Mouse (Mus musculus) ES-E14 (cell line): ENCODE measurements around the gene Tmem132b. TPM values are rescaled to one million over a fixed set of nuclear protein-coding genes. Genes with fewer than 3 reads are reported as not detected.

Experiments
- DNase-seq: peaks from one replicate; pipeline ENCODE4 v3.0.0-alpha.2; 2013; ENCODE audit warnings: low read depth, low spot score
- H3K27ac ChIP-seq: 2 replicates; pipeline ENCODE4 v1.5.1; 2012; ENCODE audit warnings: low read depth, mild to moderate bottlenecking, low read length, moderate library complexity, mixed read lengths; ENCODE audit not compliant: poor library complexity, insufficient read depth, severe bottlenecking
- H3K36me3 ChIP-seq: 2 replicates; pipeline ENCODE4 v1.6.1; 2012; ENCODE audit warnings: mild to moderate bottlenecking, low read length, moderate library complexity, mixed read lengths; ENCODE audit not compliant: control insufficient read depth, poor library complexity, insufficient read depth, severe bottlenecking
- H3K4me1 ChIP-seq, 2 experiments: fragments of 150-350 bp in 1 of 2; sonication (generic) in 1 of 2; 2 replicates each; pipeline ENCODE4 v1.6.1; 2012; ENCODE audit warnings: low read length in 2 of 2, mild to moderate bottlenecking in 1 of 2, mixed read lengths in 1 of 2; ENCODE audit not compliant: control insufficient read depth in 2 of 2, insufficient read depth in 2 of 2, poor library complexity in 1 of 2
- H3K4me3 ChIP-seq, 2 experiments: fragments of 150-350 bp in 1 of 2; sonication (generic) in 1 of 2; 2 replicates each; pipeline ENCODE4 v1.5.1; 2012; ENCODE audit warnings: low read length in 2 of 2, low read depth in 1 of 2, mild to moderate bottlenecking in 1 of 2, mixed read lengths in 1 of 2; ENCODE audit not compliant: insufficient read depth in 1 of 2, poor library complexity in 1 of 2, severe bottlenecking in 1 of 2
- H3K9ac ChIP-seq: 2 replicates; pipeline ENCODE4 v1.6.1; 2012; ENCODE audit warnings: low read depth, mild to moderate bottlenecking, low read length, mixed read lengths; ENCODE audit not compliant: poor library complexity, insufficient read depth, severe bottlenecking
- H3K9me3 ChIP-seq: fragments of 150-350 bp; sonication (generic); 2 replicates; pipeline ENCODE4 v1.6.1; 2012; ENCODE audit warnings: low read depth, mild to moderate bottlenecking, low read length; ENCODE audit not compliant: control insufficient read depth, insufficient read depth
- CHD2 ChIP-seq: IDR thresholded peaks from 2 replicates; pipeline ENCODE4 v1.6.1; 2014; ENCODE audit warnings: mild to moderate bottlenecking, low read depth, low read length, inconsistent platforms
- HCFC1 ChIP-seq: IDR thresholded peaks from 2 replicates; pipeline ENCODE4 v1.6.1; 2012; ENCODE audit warnings: low read length, inconsistent platforms, borderline replicate concordance; ENCODE audit not compliant: insufficient read depth
- MAFK ChIP-seq: IDR thresholded peaks from 2 replicates; pipeline ENCODE4 v1.6.1; 2014; ENCODE audit warnings: mild to moderate bottlenecking, low read depth, low read length, inconsistent platforms; ENCODE audit not compliant: insufficient read depth
- ZC3H11A ChIP-seq: IDR thresholded peaks from 2 replicates; pipeline ENCODE4 v1.6.1; 2012; ENCODE audit warnings: low read depth, mild to moderate bottlenecking, inconsistent platforms, low read length, borderline replicate concordance
- ZNF384 ChIP-seq: IDR thresholded peaks from 2 replicates; pipeline ENCODE4 v1.6.1; 2012; ENCODE audit warnings: low read depth, low read length, inconsistent platforms
- in situ Hi-C, 2 experiments: fragments of 600-800 bp; cut with MboI; formaldehyde crosslinking; loops; one replicate each; pipeline ENCODE4 v1.15.1; 2025; ENCODE audit warnings: low sequenced_read_pairs in 2 of 2, inconsistent platforms in 1 of 2; ENCODE audit not compliant: unreplicated experiment in 2 of 2
- total RNA-seq: library from RNA; depleted of rRNA; stranded (reverse); fragments of 300-350 nt; gene quantifications from 2 replicates; pipeline ENCODE4 v1.2.3, GENCODE M21; 2012

The Tmem132b gene
- total RNA-seq, 1 experiment = 0.13 TPM

DNA sequence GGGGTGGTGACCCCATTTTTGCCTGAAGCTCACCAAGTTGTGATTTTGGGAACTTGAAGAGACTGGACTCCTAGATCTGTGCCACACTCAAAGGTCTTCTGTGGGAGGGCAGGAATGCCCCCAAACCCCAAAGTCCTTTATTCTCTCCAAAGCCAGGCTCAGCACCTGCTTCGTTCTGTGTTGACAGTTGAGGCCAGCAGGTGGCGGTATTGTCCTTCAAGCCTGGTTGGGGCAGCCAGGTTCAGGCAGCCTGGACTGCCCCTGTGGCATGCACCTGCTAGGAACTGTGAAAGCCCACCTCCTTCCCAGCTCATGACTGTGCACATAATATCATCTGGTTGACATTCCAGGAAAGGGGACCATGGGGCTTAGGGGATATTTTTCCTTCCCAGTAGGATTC, 82.8 kb downstream of the Tmem132b start:
- no peak overlapping the region for H3K9ac ChIP-seq
- no peak overlapping the region for H3K4me3 ChIP-seq
- H3K4me1 ChIP-seq = no peaks in the 10 kb centered on the region
- no peak for TF ChIP-seq CHD2
- no peak for TF ChIP-seq HCFC1
- TF ChIP-seq MAFK = no peak
- peak; percentile 77 for TF ChIP-seq ZC3H11A
- in situ Hi-C loops = no loop called here
- peak; percentile 55 for DNase-seq
- no peak overlapping the region for H3K27ac ChIP-seq
- no peaks in the 10 kb centered on the region for H3K9me3 ChIP-seq
- H3K36me3 ChIP-seq = no peaks in the 10 kb centered on the region

DNA sequence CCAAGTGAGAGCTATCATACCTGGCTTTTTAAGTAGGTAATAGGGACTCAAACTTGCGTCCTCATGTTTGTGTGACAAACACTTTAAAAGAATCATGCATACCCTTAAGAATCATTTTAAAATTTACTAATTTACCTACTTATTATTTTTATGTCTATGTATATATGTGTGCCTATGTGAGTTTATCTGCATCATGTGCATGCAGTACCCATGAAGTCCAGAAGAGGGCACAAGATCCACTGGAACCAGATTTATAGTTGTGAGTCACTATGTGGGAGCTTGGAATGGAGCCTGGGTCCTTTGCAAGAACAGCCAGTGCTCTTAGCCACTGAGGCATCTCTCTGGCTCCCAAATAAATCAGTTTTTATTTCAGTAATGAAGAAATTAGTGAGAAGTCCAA, 85.5 kb downstream of the Tmem132b start:
- Histone ChIP-seq H3K27ac (no peak overlapping the region), H3K36me3 (no peaks in the 10 kb centered on the region), H3K4me3 (no peak overlapping the region), H3K4me1 (no peaks in the 10 kb centered on the region), H3K9me3 (no peaks in the 10 kb centered on the region), H3K9ac (no peak overlapping the region)
- DNase-seq = no peak
- TF ChIP-seq ZNF384 (no peak), HCFC1 (no peak), CHD2 (no peak), MAFK (no peak), ZC3H11A (no peak)
- in situ Hi-C loops = no loop called here

DNA sequence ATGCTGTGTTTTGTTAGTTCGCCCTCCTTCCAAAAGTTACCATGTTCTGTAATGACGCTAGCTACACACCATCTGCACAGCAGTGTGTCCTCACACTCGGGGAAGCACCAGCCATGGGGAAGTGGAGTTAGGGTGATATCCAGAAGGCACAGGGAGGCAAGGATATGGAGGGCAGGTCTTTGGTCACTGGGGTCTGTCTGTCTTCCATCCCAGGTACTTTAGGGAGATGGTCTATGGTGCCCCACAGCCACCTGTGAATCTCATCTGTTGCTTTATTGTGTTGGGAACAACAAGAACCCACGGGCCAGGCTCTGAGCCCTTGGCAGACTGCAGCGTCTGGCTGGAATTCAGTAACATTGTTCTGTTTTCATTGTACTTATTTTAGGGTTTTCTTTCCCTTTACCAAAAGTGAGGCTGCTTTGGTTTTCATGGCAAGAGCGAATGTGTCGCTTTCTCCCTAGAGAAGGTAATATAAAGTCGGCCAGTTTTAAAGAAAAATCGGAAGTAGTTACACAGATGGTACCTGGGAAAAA, 96.3 kb downstream of the Tmem132b start:
- no peak for DNase-seq
- H3K27ac ChIP-seq = no peak overlapping the region
- no peaks in the 10 kb centered on the region for H3K36me3 ChIP-seq
- H3K9ac ChIP-seq = no peak overlapping the region
- in situ Hi-C loops = no loop called here
- H3K9me3 ChIP-seq = no peaks in the 10 kb centered on the region
- no peak overlapping the region for H3K4me3 ChIP-seq
- no peaks in the 10 kb centered on the region for H3K4me1 ChIP-seq
- TF ChIP-seq ZNF384 (no peak), MAFK (no peak), CHD2 (no peak), ZC3H11A (no peak), HCFC1 (no peak)

GRCm38 (mm10) chr5:125634666-125635065, 103.1 kb downstream of the Tmem132b start:
- no peak for TF ChIP-seq ZNF384
- 0 out of 2 replicates have a peak, but pooled peaks have one; percentile 32 for TF ChIP-seq ZC3H11A
- Histone ChIP-seq H3K4me1 (peaks cover 0 to 2% of the 10 kb centered on the region in 2 experiments; a peak in 1 of 4 replicates), H3K9me3 (no peaks in the 10 kb centered on the region), H3K36me3 (no peaks in the 10 kb centered on the region), H3K27ac (no peak overlapping the region), H3K9ac (no peak overlapping the region), H3K4me3 (no peak overlapping the region)
- in situ Hi-C loops = no loop called here
- no peak for DNase-seq

- Histone ChIP-seq H3K36me3 (no peaks in the 10 kb centered on the region), H3K4me1 (peaks cover 0 to 5% of the 10 kb centered on the region in 2 experiments; a peak in 1 of 4 replicates), H3K9ac (no peak overlapping the region), H3K27ac (no peak overlapping the region), H3K4me3 (no peak overlapping the region), H3K9me3 (no peaks in the 10 kb centered on the region)
- in situ Hi-C loops = no loop called here
- no peak for DNase-seq
- TF ChIP-seq HCFC1 (no peak), MAFK (no peak), ZNF384 (no peak), ZC3H11A (no peak), CHD2 (no peak)
These were observed 109.4 kb downstream of the Tmem132b start for GRCm38 (mm10) chr5:125640966-125641365.
